Mouse (Mus musculus) ES-E14 (cell line): ENCODE data around the gene Prdm4. TPM values are rescaled to one million over a fixed set of nuclear protein-coding genes. Genes with fewer than 3 reads are reported as not detected.

Experiments used
- DNase-seq: peaks from one replicate; pipeline ENCODE4 v3.0.0-alpha.2; 2013; ENCODE audit warnings: low read depth, low spot score
- H3K27ac ChIP-seq: 2 replicates; pipeline ENCODE4 v1.5.1; 2012; ENCODE audit warnings: low read depth, mild to moderate bottlenecking, low read length, moderate library complexity, mixed read lengths; ENCODE audit not compliant: poor library complexity, insufficient read depth, severe bottlenecking
- H3K36me3 ChIP-seq: 2 replicates; pipeline ENCODE4 v1.6.1; 2012; ENCODE audit warnings: mild to moderate bottlenecking, low read length, moderate library complexity, mixed read lengths; ENCODE audit not compliant: control insufficient read depth, poor library complexity, insufficient read depth, severe bottlenecking
- H3K4me1 ChIP-seq, 2 experiments: fragments of 150-350 bp in 1 of 2; sonication (generic) in 1 of 2; 2 replicates each; pipeline ENCODE4 v1.6.1; 2012; ENCODE audit warnings: low read length in 2 of 2, mild to moderate bottlenecking in 1 of 2, mixed read lengths in 1 of 2; ENCODE audit not compliant: control insufficient read depth in 2 of 2, insufficient read depth in 2 of 2, poor library complexity in 1 of 2
- H3K4me3 ChIP-seq, 2 experiments: fragments of 150-350 bp in 1 of 2; sonication (generic) in 1 of 2; 2 replicates each; pipeline ENCODE4 v1.5.1; 2012; ENCODE audit warnings: low read length in 2 of 2, low read depth in 1 of 2, mild to moderate bottlenecking in 1 of 2, mixed read lengths in 1 of 2; ENCODE audit not compliant: insufficient read depth in 1 of 2, poor library complexity in 1 of 2, severe bottlenecking in 1 of 2
- H3K9ac ChIP-seq: 2 replicates; pipeline ENCODE4 v1.6.1; 2012; ENCODE audit warnings: low read depth, mild to moderate bottlenecking, low read length, mixed read lengths; ENCODE audit not compliant: poor library complexity, insufficient read depth, severe bottlenecking
- H3K9me3 ChIP-seq: fragments of 150-350 bp; sonication (generic); 2 replicates; pipeline ENCODE4 v1.6.1; 2012; ENCODE audit warnings: low read depth, mild to moderate bottlenecking, low read length; ENCODE audit not compliant: control insufficient read depth, insufficient read depth
- CHD2 ChIP-seq: IDR thresholded peaks from 2 replicates; pipeline ENCODE4 v1.6.1; 2014; ENCODE audit warnings: mild to moderate bottlenecking, low read depth, low read length, inconsistent platforms
- HCFC1 ChIP-seq: IDR thresholded peaks from 2 replicates; pipeline ENCODE4 v1.6.1; 2012; ENCODE audit warnings: low read length, inconsistent platforms, borderline replicate concordance; ENCODE audit not compliant: insufficient read depth
- MAFK ChIP-seq: IDR thresholded peaks from 2 replicates; pipeline ENCODE4 v1.6.1; 2014; ENCODE audit warnings: mild to moderate bottlenecking, low read depth, low read length, inconsistent platforms; ENCODE audit not compliant: insufficient read depth
- ZC3H11A ChIP-seq: IDR thresholded peaks from 2 replicates; pipeline ENCODE4 v1.6.1; 2012; ENCODE audit warnings: low read depth, mild to moderate bottlenecking, inconsistent platforms, low read length, borderline replicate concordance
- ZNF384 ChIP-seq: IDR thresholded peaks from 2 replicates; pipeline ENCODE4 v1.6.1; 2012; ENCODE audit warnings: low read depth, low read length, inconsistent platforms
- in situ Hi-C, 2 experiments: fragments of 600-800 bp; cut with MboI; formaldehyde crosslinking; loops; one replicate each; pipeline ENCODE4 v1.15.1; 2025; ENCODE audit warnings: low sequenced_read_pairs in 2 of 2, inconsistent platforms in 1 of 2; ENCODE audit not compliant: unreplicated experiment in 2 of 2
- total RNA-seq: library from RNA; depleted of rRNA; stranded (reverse); fragments of 300-350 nt; gene quantifications from 2 replicates; pipeline ENCODE4 v1.2.3, GENCODE M21; 2012

The Prdm4 gene
- total RNA-seq, 1 experiment: 35.6 TPM

DNA sequence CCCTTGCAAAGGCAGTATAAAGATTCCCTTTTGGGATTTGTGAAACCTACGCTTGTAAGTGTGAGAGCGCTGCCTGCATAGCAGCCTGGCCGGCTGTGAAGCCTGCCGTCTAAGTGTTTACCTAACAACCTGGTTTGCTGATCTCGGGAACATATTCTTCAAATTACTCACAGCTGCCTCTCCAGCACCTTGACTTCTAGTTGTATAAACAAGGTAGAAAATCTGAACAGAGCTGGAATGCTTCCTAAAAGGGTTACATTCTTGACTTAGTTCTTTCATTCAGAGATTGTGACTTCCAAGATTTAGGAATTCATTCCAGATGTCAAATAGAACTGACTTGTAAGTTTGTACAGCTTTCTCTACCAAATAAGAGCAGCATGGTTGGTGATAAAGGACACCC is 41.1 kb downstream of the Prdm4 start:
- no peak overlapping the region for H3K9ac ChIP-seq
- DNase-seq: no peak
- no peak overlapping the region for H3K27ac ChIP-seq
- no peak overlapping the region for H3K4me3 ChIP-seq
- in situ Hi-C loops: no loop called here
- peaks cover 34% of the 10 kb centered on the region for H3K36me3 ChIP-seq
- no peaks in the 10 kb centered on the region for H3K9me3 ChIP-seq
- peaks cover 0 to 5% of the 10 kb centered on the region in 2 experiments; a peak in 2 of 4 replicates for H3K4me1 ChIP-seq
- no peak for TF ChIP-seq ZC3H11A
- TF ChIP-seq HCFC1: no peak

DNA sequence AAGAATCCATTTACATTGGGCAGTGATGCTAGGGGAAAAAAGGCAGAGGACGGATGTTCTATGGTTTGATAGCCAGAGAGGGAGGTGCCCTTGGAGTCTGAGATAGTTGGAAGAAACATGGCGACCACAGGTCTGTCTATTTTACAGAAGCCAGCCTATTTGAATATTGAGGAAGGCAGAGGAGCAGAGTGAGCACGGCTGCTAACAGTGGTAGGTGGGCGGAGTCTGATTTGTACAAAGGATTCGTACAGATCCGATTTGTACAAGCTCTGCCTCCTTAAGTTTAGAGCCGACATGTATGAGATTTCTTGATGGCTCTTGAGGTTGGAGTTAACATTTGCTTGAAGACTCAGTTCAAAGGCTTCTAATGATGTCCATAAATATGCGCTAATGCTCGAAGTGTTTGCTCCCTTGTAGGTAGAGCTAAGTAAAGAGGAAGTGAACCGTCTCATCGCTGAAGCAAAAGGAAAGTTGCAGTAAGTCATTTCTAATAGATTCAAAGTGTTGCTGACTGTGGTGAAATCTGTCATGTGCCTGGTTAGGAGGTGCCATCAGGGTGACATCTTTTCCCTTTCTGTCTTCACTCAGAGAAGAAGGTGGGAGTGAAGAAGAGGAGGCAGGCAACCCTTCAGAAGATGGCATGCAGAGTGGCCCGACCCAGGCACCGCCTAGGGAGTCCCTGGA is 42.9 kb downstream of the Prdm4 start:
- H3K9ac ChIP-seq: no peak overlapping the region
- H3K9me3 ChIP-seq: no peaks in the 10 kb centered on the region
- no peak overlapping the region for H3K4me3 ChIP-seq
- peaks cover 0 to 5% of the 10 kb centered on the region in 2 experiments; a peak in 2 of 4 replicates for H3K4me1 ChIP-seq
- no peak for TF ChIP-seq ZC3H11A
- no peak for TF ChIP-seq HCFC1
- no peak for TF ChIP-seq MAFK
- H3K27ac ChIP-seq: no peak overlapping the region
- peaks cover 24% of the 10 kb centered on the region for H3K36me3 ChIP-seq
- peak; percentile 8 for DNase-seq
- in situ Hi-C loops: no loop called here

DNA sequence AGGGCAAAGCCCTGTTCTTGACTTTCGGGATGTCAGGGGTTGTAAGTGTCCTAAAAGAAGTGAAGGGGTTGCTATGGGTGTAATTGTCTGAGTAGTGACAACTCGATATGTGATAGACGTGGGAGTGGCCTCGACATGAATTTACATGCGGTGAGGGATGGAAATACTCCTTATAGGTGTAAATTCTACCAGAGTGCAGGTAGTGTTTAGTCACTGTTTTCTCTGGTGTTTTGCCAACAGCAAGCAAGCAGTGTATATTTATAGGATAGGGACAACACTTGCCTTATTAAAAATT is 44.5 kb downstream of the Prdm4 start:
- H3K9ac ChIP-seq: peak overlapping the region; percentile 93
- TF ChIP-seq ZC3H11A (no peak), ZNF384 (no peak), CHD2 (no peak), HCFC1 (no peak), MAFK (no peak)
- no peak for DNase-seq
- H3K4me3 ChIP-seq: peak overlapping the region; percentile 88 to 94
- in situ Hi-C loops: no loop called here
- H3K9me3 ChIP-seq: no peaks in the 10 kb centered on the region
- H3K36me3 ChIP-seq: peaks cover 20% of the 10 kb centered on the region
- no peak overlapping the region for H3K27ac ChIP-seq
- H3K4me1 ChIP-seq: peaks cover 0 to 5% of the 10 kb centered on the region in 2 experiments; a peak in 2 of 4 replicates

DNA sequence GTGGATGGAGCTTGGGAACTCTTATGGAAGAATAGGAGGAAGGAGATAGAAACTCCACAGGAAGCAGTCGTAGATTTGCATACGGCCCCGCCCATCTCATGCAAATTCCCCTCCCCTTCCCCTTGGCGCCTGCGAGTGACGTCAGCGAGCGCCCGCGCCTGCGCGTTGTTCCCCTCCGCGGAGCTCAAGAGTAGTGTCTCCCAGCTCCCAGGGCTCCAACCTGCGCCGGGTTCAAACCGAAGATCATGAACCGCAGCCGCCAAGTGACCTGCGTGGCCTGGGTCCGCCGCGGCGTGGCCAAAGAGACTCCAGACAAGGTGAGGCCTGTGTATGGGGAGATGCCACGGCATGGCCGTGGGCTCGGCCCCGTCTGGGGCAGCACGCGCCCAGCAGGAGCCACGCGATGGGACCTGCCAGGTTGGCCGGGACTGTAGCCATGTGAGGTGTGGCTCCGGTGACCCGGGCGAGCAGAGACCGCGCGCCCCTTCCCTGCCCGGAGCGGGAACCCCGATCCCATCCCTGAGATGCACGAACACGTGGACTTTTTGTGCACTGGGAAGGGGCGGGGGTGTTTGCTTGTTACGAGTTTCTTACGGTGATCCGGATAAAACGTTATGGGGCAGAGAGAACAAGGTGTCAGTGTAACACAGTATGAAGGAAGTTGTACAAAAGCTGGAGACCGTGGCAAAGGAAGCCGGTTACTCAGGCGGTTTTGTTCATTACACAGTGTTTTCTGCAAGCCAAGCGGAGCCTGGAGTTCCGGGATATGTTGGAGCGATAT is 45.1 kb downstream of the Prdm4 start:
- Histone ChIP-seq H3K36me3 (peaks cover 20% of the 10 kb centered on the region), H3K9me3 (no peaks in the 10 kb centered on the region), H3K9ac (peak overlapping the region; percentile 93), H3K27ac (peak overlapping the region; percentile 67), H3K4me1 (peaks cover 0 to 5% of the 10 kb centered on the region in 2 experiments; a peak in 2 of 4 replicates), H3K4me3 (peak overlapping the region; percentile 88 to 94)
- TF ChIP-seq MAFK: no peak
- TF ChIP-seq HCFC1: peak; percentile 66; the same call in 1 of the 2 replicates
- no peak for TF ChIP-seq CHD2
- peak; percentile 86 for DNase-seq
- in situ Hi-C loops: no loop called here
